Mouse (Mus musculus) heart, embryonic 15.5 days (tissue): Measurements from ENCODE around the gene Ube2l3. TPM values are rescaled to one million over a fixed set of nuclear protein-coding genes. Genes with fewer than 3 reads are reported as not detected.

Source experiments
- ATAC-seq: fragments of 200-750 bp; cut with Nextera tagmentation; replicated peaks from 2 replicates; pipeline ENCODE4 v1.8.0; 2017; ENCODE audit warnings: low read depth, moderate TSS enrichment; ENCODE audit not compliant: insufficient number of reproducible peaks, insufficient read depth, low FRiP score
- H3K27ac ChIP-seq: fragments of 300-500 bp; sonication (generic); 2 replicates; pipeline ENCODE4 v1.5.1; 2015; ENCODE audit warnings: mild to moderate bottlenecking, inconsistent platforms
- H3K27me3 ChIP-seq: fragments of 300-500 bp; sonication (generic); 2 replicates; pipeline ENCODE4 v1.6.1; 2015; ENCODE audit warnings: inconsistent platforms
- H3K36me3 ChIP-seq: fragments of 300-500 bp; sonication (generic); 2 replicates; pipeline ENCODE4 v1.6.1; 2015; ENCODE audit warnings: mild to moderate bottlenecking, inconsistent platforms
- H3K4me1 ChIP-seq: fragments of 300-500 bp; sonication (generic); replicated peaks from 2 replicates; pipeline ENCODE4 v1.6.1; 2015; ENCODE audit warnings: inconsistent platforms
- H3K4me2 ChIP-seq: fragments of 300-500 bp; sonication (generic); 2 replicates; pipeline ENCODE4 v1.6.1; 2015; ENCODE audit warnings: inconsistent platforms, mild to moderate bottlenecking, moderate library complexity
- H3K4me3 ChIP-seq: fragments of 300-500 bp; sonication (generic); 2 replicates; pipeline ENCODE4 v1.5.1; 2015; ENCODE audit warnings: mild to moderate bottlenecking, inconsistent platforms
- H3K9ac ChIP-seq: fragments of 300-500 bp; sonication (generic); 2 replicates; pipeline ENCODE4 v1.6.1; 2015; ENCODE audit warnings: mild to moderate bottlenecking, inconsistent platforms
- H3K9me3 ChIP-seq: fragments of 300-500 bp; sonication (generic); replicated peaks from 2 replicates; pipeline ENCODE4 v1.6.1; 2016; ENCODE audit warnings: inconsistent platforms
- WGBS: fragments of 180-500 bp; shearing (Covaris S2); methylation state at CpG from one replicate; pipeline ENCODE4 v1.1.7; 2015; ENCODE audit warnings: mixed read lengths; 5-methylcytosine and 5-hydroxymethylcytosine counted together
- microRNA counts: library from miRNA; unstranded; fragments of <30 nt; microRNA quantifications from one replicate; lab custom pipeline; 2016
- microRNA-seq: library from miRNA; unstranded; fragments of <30 nt; microRNA quantifications from one replicate; pipeline ENCODE4, GENCODE M21; 2016
- polyA plus RNA-seq: library from polyadenylated mRNA; unstranded; fragments of >200 nt; fragmentation: Nextera tagmentation; extraction: Ambion mirVana; gene quantifications from 2 replicates; pipeline ENCODE4 v1.2.1, GENCODE M21; 2015

Ube2l3 gene
- polyA plus RNA-seq, 1 experiment from 2014 or later = 264 TPM

- Histone ChIP-seq H3K4me3 (no peak overlapping the region), H3K36me3 (0 out of 2 replicates have a peak, but pooled peaks cover 11% of the 10 kb centered on the region), H3K27ac (peak overlapping the region; percentile 68), H3K4me2 (no peak overlapping the region), H3K9me3 (no peaks in the 10 kb centered on the region), H3K4me1 (no peaks in the 10 kb centered on the region), H3K27me3 (no peaks in the 10 kb centered on the region), H3K9ac (no peak overlapping the region)
- ATAC-seq = peak; percentile 73
- 77% methylated on average over 5 of the region's 5 CpGs for WGBS
Measured at GRCm38 (mm10) chr16:17117309-17117799, 85.1 kb downstream of the Ube2l3 start.

- peaks cover 22% of the 10 kb centered on the region for H3K36me3 ChIP-seq
- 9% methylated on average over 38 of the region's 38 CpGs for WGBS
- H3K9ac ChIP-seq = peak within 1 kb of the TSS; percentile 70
Measured at GRCm38 (mm10) chr16:17110771-17111743, 91.4 kb downstream of the Ube2l3 start, which contains the start of gene Ppil2. TSS of gene Ppil2 (minus strand) at chr16:17111257.

GRCm38 (mm10) chr16:17104600-17104999 is 97.8 kb downstream of the Ube2l3 start:
- peaks cover 64% of the 10 kb centered on the region for H3K36me3 ChIP-seq
- ATAC-seq = no peak
- 66% methylated on average over 4 of the region's 4 CpGs for WGBS
- H3K4me3 ChIP-seq = no peak overlapping the region
- H3K9ac ChIP-seq = no peak overlapping the region
- H3K27me3 ChIP-seq = no peaks in the 10 kb centered on the region
- no peak overlapping the region for H3K27ac ChIP-seq
- no peaks in the 10 kb centered on the region for H3K9me3 ChIP-seq
- H3K4me2 ChIP-seq = no peak overlapping the region
- peaks cover 13% of the 10 kb centered on the region for H3K4me1 ChIP-seq

More at GRCm38 (mm10) chr16:17110771-17111743, 91.4 kb downstream of the Ube2l3 start, which contains the start of gene Ppil2:
- no peaks in the 10 kb centered on the region for H3K27me3 ChIP-seq
- peak within 1 kb of the TSS; percentile 74 for H3K4me3 ChIP-seq
- peak within 1 kb of the TSS; percentile 74 for H3K27ac ChIP-seq
- H3K4me2 ChIP-seq = peak within 1 kb of the TSS; percentile 65
- H3K9me3 ChIP-seq = no peaks in the 10 kb centered on the region
- H3K4me1 ChIP-seq = peaks cover 12% of the 10 kb centered on the region
- peak; percentile 60; the same call in 1 of the 2 replicates for ATAC-seq

DNA sequence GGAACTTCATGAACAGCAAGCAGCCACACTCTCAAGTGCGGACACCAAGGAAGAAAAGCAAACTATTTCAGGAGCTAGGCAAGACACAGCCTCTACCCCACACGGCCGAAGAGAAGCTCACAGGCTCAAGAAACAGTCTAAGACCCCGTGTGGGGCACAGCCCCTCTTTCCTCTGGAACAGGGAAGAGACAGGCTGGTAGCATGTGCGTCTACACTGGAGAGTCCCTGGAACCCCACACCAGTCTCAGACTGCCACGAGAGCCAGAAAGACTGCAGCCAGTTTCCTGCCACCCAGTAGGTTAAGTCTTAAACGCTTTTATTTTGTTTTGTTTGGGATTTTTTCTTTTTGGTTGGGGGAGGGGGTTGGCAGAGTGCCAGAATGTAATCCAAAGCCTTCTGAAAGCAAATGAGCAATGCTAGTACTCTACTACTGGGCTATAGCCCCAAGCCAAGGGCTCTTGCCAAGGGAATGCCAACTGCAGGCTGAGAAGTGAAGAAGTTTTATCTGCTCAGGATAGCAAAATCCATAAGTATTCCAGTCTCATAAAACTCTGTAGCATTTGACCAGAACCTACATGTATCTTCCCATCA is 99.7 kb downstream of the Ube2l3 start:
- Histone ChIP-seq H3K27me3 (no peaks in the 10 kb centered on the region), H3K36me3 (peaks cover 79% of the 10 kb centered on the region), H3K27ac (no peak overlapping the region), H3K4me3 (no peak overlapping the region), H3K4me1 (peaks cover 11% of the 10 kb centered on the region; the same call in 1 of the 2 replicates), H3K4me2 (no peak overlapping the region), H3K9me3 (no peaks in the 10 kb centered on the region), H3K9ac (no peak overlapping the region)
- WGBS = 70% methylated on average over 7 of the region's 7 CpGs
- no peak for ATAC-seq

MicroRNA genes within 50 kb of the gene (microRNA counts, 519-probe panel; counts per million panel counts)
- microRNA mmu-miR-130b (lab: Ali Mortazavi, UCI) (3,463 counts per million, percentile 84 among the panel's probes with 10 or more counts), microRNA mmu-miR-301b (lab: Ali Mortazavi, UCI) (2,540 counts per million, percentile 53 among the panel's probes with 10 or more counts)

Small RNAs within 50 kb of the gene (microRNA-seq; reads per million reads assigned to microRNA genes)
- gene Mir130b (3,711 reads per million, percentile 90 among the genes with 10 or more reads in this experiment), gene Mir301b (44.1 reads per million, percentile 40 among the genes with 10 or more reads in this experiment)

Other genes with a start within 250 kb of the Ube2l3 start
- gene Mapk1, start 219.3 kb downstream of the Ube2l3 start, polyA plus RNA-seq = 119 and 121 TPM in 2 replicates
- gene Ypel1, start 133.0 kb downstream of the Ube2l3 start, polyA plus RNA-seq = 9.9 and 12.9 TPM in 2 replicates
- gene Ppil2, start 91.4 kb downstream of the Ube2l3 start, polyA plus RNA-seq = 89.8 and 106 TPM in 2 replicates
- gene 2610318N02Rik, start 77.5 kb downstream of the Ube2l3 start, polyA plus RNA-seq = 13.2 and 18.4 TPM in 2 replicates
- 41.7 and 58.8 TPM in 2 replicates for gene Sdf2l1, start 70.3 kb downstream of the Ube2l3 start, polyA plus RNA-seq
- gene Ydjc, start 58.0 kb downstream of the Ube2l3 start, polyA plus RNA-seq = 4.5 and 6.6 TPM in 2 replicates
- gene Ccdc116, start 55.4 kb downstream of the Ube2l3 start, polyA plus RNA-seq = 0.16 and 0.34 TPM in 2 replicates
- 0.13 and 0.30 TPM in 2 replicates for gene Rimbp3, start 6.0 kb upstream of the Ube2l3 start, polyA plus RNA-seq
- gene Hic2, start 30.9 kb upstream of the Ube2l3 start, polyA plus RNA-seq = 3.2 and 4.0 TPM in 2 replicates
- 9.2 and 11.6 TPM in 2 replicates for gene Tmem191c, start 73.4 kb upstream of the Ube2l3 start, polyA plus RNA-seq
- 0.35 and 1.9 TPM in 2 replicates for gene Serpind1, start 128.7 kb upstream of the Ube2l3 start, polyA plus RNA-seq
- gene Snap29, start 203.3 kb upstream of the Ube2l3 start, polyA plus RNA-seq = 10.7 and 11.5 TPM in 2 replicates
- gene Pi4ka, start 203.7 kb upstream of the Ube2l3 start, polyA plus RNA-seq = 28.1 and 31.1 TPM in 2 replicates
- gene Crkl, start 249.3 kb upstream of the Ube2l3 start, polyA plus RNA-seq = 40.6 and 46.3 TPM in 2 replicates